Mouse (Mus musculus) CH12.LX (cell line): ENCODE measurements around the gene Trim61.

ENCODE experiments used
- CHD2 ChIP-seq: IDR thresholded peaks from 2 replicates; pipeline ENCODE4 v1.6.1; 2011; ENCODE audit warnings: low read length, improper control_type of control experiment
- CTCF ChIP-seq, 2 experiments: IDR thresholded peaks in 1 of 2; conservative IDR thresholded peaks in 1 of 2; 2 replicates each; pipeline ENCODE4 v1.5.1; 2011 to 2012; ENCODE audit warnings: low read depth in 2 of 2, low read length in 2 of 2, improper control_type of control experiment in 1 of 2, inconsistent platforms in 1 of 2, mild to moderate bottlenecking in 1 of 2, moderate library complexity in 1 of 2
- NELFE ChIP-seq: IDR thresholded peaks from 2 replicates; pipeline ENCODE4 v1.6.1; 2011; ENCODE audit warnings: low read depth, low read length, improper control_type of control experiment
- POLR2A ChIP-seq: IDR thresholded peaks from 2 replicates; pipeline ENCODE4 v1.6.1; 2011; ENCODE audit warnings: low read depth, mild to moderate bottlenecking, improper control_type of control experiment, low read length
- RCOR1 ChIP-seq: conservative IDR thresholded peaks from 2 replicates; pipeline ENCODE4 v1.6.1; 2012; ENCODE audit warnings: low read depth, mild to moderate bottlenecking, inconsistent platforms, low read length, improper control_type of control experiment
- TBP ChIP-seq: conservative IDR thresholded peaks from 2 replicates; pipeline ENCODE4 v1.6.1; 2011; ENCODE audit warnings: low read depth, low read length, improper control_type of control experiment
- USF1 ChIP-seq: IDR thresholded peaks from 2 replicates; pipeline ENCODE4 v1.6.1; 2014; ENCODE audit warnings: low read depth, mild to moderate bottlenecking, inconsistent platforms, low read length, improper control_type of control experiment
- ZC3H11A ChIP-seq: IDR thresholded peaks from 2 replicates; pipeline ENCODE4 v1.6.1; 2012; ENCODE audit warnings: low read depth, mild to moderate bottlenecking, inconsistent platforms, low read length, improper control_type of control experiment
- ZMIZ1 ChIP-seq: IDR thresholded peaks from 2 replicates; pipeline ENCODE4 v1.6.1; 2012; ENCODE audit warnings: low read depth, mild to moderate bottlenecking, inconsistent platforms, low read length, improper control_type of control experiment
- ZNF384 ChIP-seq: IDR thresholded peaks from 2 replicates; pipeline ENCODE4 v1.6.1; 2012; ENCODE audit warnings: low read depth, low read length, improper control_type of control experiment, inconsistent platforms

- TF ChIP-seq ZC3H11A (no peak), CTCF (conservative IDR thresholded peaks at IDR 0.05 in 1 of 2, IDR thresholded peaks at IDR 0.05 in 1 of 2; ENCODE audit: low read depth in 2 of 2, low read length in 2 of 2) (no peak), POLR2A (no peak), NELFE (no peak), TBP (no peak), CHD2 (no peak), ZMIZ1 (no peak), ZNF384 (no peak), USF1 (no peak), RCOR1 (no peak)
Measured at GRCm38 (mm10) chr8:65053554-65053953, 35.2 kb upstream of the Trim61 start.
